Mouse (Mus musculus): ENCODE results near the gene Rnls.
"Not testable (repeated sequence)": the region's sequence is repeated elsewhere in the genome, so short reads cannot be mapped to it uniquely, and the experiment has no call there.

The Rnls gene

GRCm38 (mm10) chr19:33391651-33392382 lies at the start of gene Rnls:
Gene Rnls (minus strand): TSS chr19:33392295.
- peak; percentile 91 for DNase-seq (ENCODE audit: low spot score)

GRCm38 (mm10) chr19:33429457-33429856 lies 37.4 kb upstream of the Rnls start:
- DNase-seq (ENCODE audit: low spot score), result no peak

GRCm38 (mm10) chr19:33419368-33419767 lies 27.3 kb upstream of the Rnls start:
- not testable (repeated sequence) for DNase-seq (ENCODE audit: low spot score)

GRCm38 (mm10) chr19:33380825-33381224 lies 11.3 kb downstream of the Rnls start:
- no peak for DNase-seq (ENCODE audit: low spot score)

- no peak for DNase-seq (ENCODE audit: low spot score)
These were observed 11.7 kb downstream of the Rnls start for GRCm38 (mm10) chr19:33380386-33380785.

GRCm38 (mm10) chr19:33368808-33369207 lies 23.3 kb downstream of the Rnls start:
- DNase-seq (ENCODE audit: low spot score), result no peak

GRCm38 (mm10) chr19:33366661-33367060 lies 25.4 kb downstream of the Rnls start:
- peak; percentile 18 for DNase-seq (ENCODE audit: low spot score)

- DNase-seq (ENCODE audit: low spot score), result no peak
These were observed 35.1 kb downstream of the Rnls start for GRCm38 (mm10) chr19:33357019-33357418.

GRCm38 (mm10) chr19:33340119-33340518 lies 52.0 kb downstream of the Rnls start:
- no peak for DNase-seq (ENCODE audit: low spot score)

- DNase-seq (ENCODE audit: low spot score), result no peak
These were observed 65.1 kb downstream of the Rnls start for GRCm38 (mm10) chr19:33326706-33327641.

- DNase-seq (ENCODE audit: low spot score), result no peak
These were observed 73.3 kb downstream of the Rnls start for GRCm38 (mm10) chr19:33318785-33319184.

GRCm38 (mm10) chr19:33317130-33317529 lies 75.0 kb downstream of the Rnls start:
- DNase-seq (ENCODE audit: low spot score), result no peak

GRCm38 (mm10) chr19:33299726-33300292 lies 92.3 kb downstream of the Rnls start:
- no peak for DNase-seq (ENCODE audit: low spot score)

- DNase-seq (ENCODE audit: low spot score), result no peak
These were observed 95.8 kb downstream of the Rnls start for GRCm38 (mm10) chr19:33296338-33296737.

- DNase-seq (ENCODE audit: low spot score), result no peak
These were observed 109.1 kb downstream of the Rnls start for GRCm38 (mm10) chr19:33282985-33283384.

- DNase-seq (ENCODE audit: low spot score), result no peak
These were observed 115.7 kb downstream of the Rnls start for GRCm38 (mm10) chr19:33276421-33276820.

- DNase-seq (ENCODE audit: low spot score), result no peak
These were observed 118.4 kb downstream of the Rnls start for GRCm38 (mm10) chr19:33273676-33274075.

GRCm38 (mm10) chr19:33271571-33271970 lies 120.5 kb downstream of the Rnls start:
- DNase-seq (ENCODE audit: low spot score), result peak; percentile 8

GRCm38 (mm10) chr19:33270231-33270630 lies 121.9 kb downstream of the Rnls start:
- no peak for DNase-seq (ENCODE audit: low spot score)

GRCm38 (mm10) chr19:33268044-33268443 lies 124.1 kb downstream of the Rnls start:
- DNase-seq (ENCODE audit: low spot score), result peak; percentile 2

- no peak for DNase-seq (ENCODE audit: low spot score)
These were observed 126.8 kb downstream of the Rnls start for GRCm38 (mm10) chr19:33265245-33265644.

GRCm38 (mm10) chr19:33264224-33264993 lies 127.7 kb downstream of the Rnls start:
- no peak for DNase-seq (ENCODE audit: low spot score)
